Mouse (Mus musculus) embryonic facial prominence, embryonic 11.5 days (tissue): ENCODE results near the gene Bad. TPM values are rescaled to one million over a fixed set of nuclear protein-coding genes. Genes with fewer than 3 reads are reported as not detected.

ENCODE experiments used
- ATAC-seq: fragments of 200-750 bp; cut with Nextera tagmentation; replicated peaks from 2 replicates; pipeline ENCODE4 v1.8.0; 2017; ENCODE audit warnings: low read depth; ENCODE audit not compliant: insufficient number of reproducible peaks, low FRiP score, low TSS enrichment
- DNase-seq: peaks from one replicate; pipeline ENCODE4 v3.0.0-alpha.2; 2015; ENCODE audit warnings: low spot score
- H3K27ac ChIP-seq: fragments of 300-500 bp; sonication (generic); replicated peaks from 2 replicates; pipeline ENCODE4 v1.5.1; 2014; ENCODE audit warnings: mild to moderate bottlenecking, low read depth, low read length, control low read depth
- H3K27me3 ChIP-seq: fragments of 300-500 bp; sonication (generic); 2 replicates; pipeline ENCODE4 v1.6.1; 2014; ENCODE audit warnings: mild to moderate bottlenecking, low read length, moderate library complexity, mixed read lengths; ENCODE audit not compliant: control insufficient read depth, insufficient read depth
- H3K36me3 ChIP-seq: fragments of 300-500 bp; sonication (generic); replicated peaks from 2 replicates; pipeline ENCODE4 v1.6.1; 2014; ENCODE audit warnings: low read depth, mild to moderate bottlenecking, low read length, moderate library complexity, mixed read lengths; ENCODE audit not compliant: control insufficient read depth, insufficient read depth
- H3K4me1 ChIP-seq: fragments of 300-500 bp; sonication (generic); 2 replicates; pipeline ENCODE4 v1.6.1; 2014; ENCODE audit warnings: low read length, mixed read lengths; ENCODE audit not compliant: control insufficient read depth, insufficient read depth
- H3K4me2 ChIP-seq: fragments of 300-500 bp; sonication (generic); 2 replicates; pipeline ENCODE4 v1.6.1; 2014; ENCODE audit warnings: low read depth, mild to moderate bottlenecking, control low read depth, low read length, moderate library complexity
- H3K4me3 ChIP-seq: fragments of 300-500 bp; sonication (generic); 2 replicates; pipeline ENCODE4 v1.5.1; 2014; ENCODE audit warnings: low read depth, low read length, control low read depth
- H3K9ac ChIP-seq: fragments of 300-500 bp; sonication (generic); replicated peaks from 2 replicates; pipeline ENCODE4 v1.6.1; 2014; ENCODE audit warnings: mild to moderate bottlenecking, control low read depth, low read length
- H3K9me3 ChIP-seq: fragments of 300-500 bp; sonication (generic); replicated peaks from 2 replicates; pipeline ENCODE4 v1.6.1; 2016; ENCODE audit warnings: mild to moderate bottlenecking, low read length, inconsistent platforms, mixed read lengths; ENCODE audit not compliant: control insufficient read depth
- WGBS: fragments of 180-500 bp; shearing (Covaris S2); extraction: QIAGEN DNeasy Blood & Tissue Kit; methylation state at CpG from one replicate; pipeline ENCODE4 v1.1.7; 2014; 5-methylcytosine and 5-hydroxymethylcytosine counted together
- polyA plus RNA-seq: library from polyadenylated mRNA; unstranded; fragments of >200 nt; fragmentation: Nextera tagmentation; extraction: Ambion mirVana; gene quantifications from 2 replicates; pipeline ENCODE4 v1.2.1, GENCODE M21; 2014

The Bad gene
- polyA plus RNA-seq, 1 experiment from 2014 or later: 60.7 TPM

DNA sequence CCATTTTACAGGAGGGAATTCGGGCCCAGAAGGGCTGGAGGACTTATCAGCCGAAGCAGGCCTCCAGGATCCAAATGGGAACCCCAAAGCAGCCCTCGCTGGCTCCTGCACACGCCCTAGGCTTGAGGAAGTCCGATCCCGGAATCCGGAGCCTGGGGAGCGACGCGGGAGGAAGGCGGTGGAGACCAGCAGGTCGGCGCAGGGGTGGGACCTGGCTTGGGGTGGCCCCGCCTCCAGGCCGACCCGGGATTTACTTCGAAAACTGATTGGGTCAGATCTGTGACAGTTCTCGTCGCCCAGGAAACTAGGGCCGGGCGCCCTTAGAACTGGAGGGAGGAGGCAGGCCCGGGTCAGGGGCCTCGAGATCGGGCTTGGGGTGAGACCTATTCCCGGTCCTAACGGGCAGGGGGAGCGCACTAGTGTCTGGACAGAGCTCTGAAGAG lies 609 bp downstream of the Bad start, which contains the start of gene Gpr137:
Gene Gpr137, minus strand, starts transcription at position 232 of the 443 bp plus-strand sequence.
- H3K9me3 ChIP-seq: no peaks in the 10 kb centered on the region
- peak; percentile 76 for ATAC-seq

DNA sequence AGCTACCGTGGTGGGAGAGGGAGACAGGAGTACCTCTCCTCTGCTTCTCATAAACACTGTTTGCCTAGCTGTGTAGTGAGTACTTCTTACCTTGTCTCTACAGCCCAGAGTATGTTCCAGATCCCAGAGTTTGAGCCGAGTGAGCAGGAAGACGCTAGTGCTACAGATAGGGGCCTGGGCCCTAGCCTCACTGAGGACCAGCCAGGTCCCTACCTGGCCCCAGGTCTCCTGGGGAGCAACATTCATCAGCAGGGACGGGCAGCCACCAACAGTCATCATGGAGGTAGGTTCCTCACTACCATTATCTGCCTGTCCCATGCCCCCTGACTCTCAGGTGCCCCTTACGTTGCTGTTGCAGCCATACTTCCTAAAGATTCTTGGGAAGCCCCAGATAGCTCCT lies 1.1 kb downstream of the Bad start:
- H3K27ac ChIP-seq: peak overlapping the region; percentile 91; the same call in 1 of the 2 replicates
- H3K36me3 ChIP-seq: no peaks in the 10 kb centered on the region
- ATAC-seq (no peak), DNase-seq (no peak)
- H3K4me1 ChIP-seq: no peaks in the 10 kb centered on the region
- peak overlapping the region; percentile 80 for H3K4me3 ChIP-seq
- no peaks in the 10 kb centered on the region for H3K9me3 ChIP-seq
- H3K4me2 ChIP-seq: peak overlapping the region; percentile 98
- H3K27me3 ChIP-seq: no peaks in the 10 kb centered on the region
- WGBS: 22% methylated on average over 5 of the region's 5 CpGs
- H3K9ac ChIP-seq: peak overlapping the region; percentile 93

More for the DNA sequence above, 609 bp downstream of the Bad start, which contains the start of gene Gpr137:
- DNase-seq: peak; percentile 91
- WGBS: under 1% methylated on average over 27 of the region's 27 CpGs
- no peaks in the 10 kb centered on the region for H3K27me3 ChIP-seq
- H3K4me3 ChIP-seq: peak within 1 kb of the TSS; percentile 80
- H3K9ac ChIP-seq: peak within 1 kb of the TSS; percentile 93
- peak within 1 kb of the TSS; percentile 98 for H3K4me2 ChIP-seq
- H3K27ac ChIP-seq: peak within 1 kb of the TSS; percentile 91
- H3K4me1 ChIP-seq: no peaks in the 10 kb centered on the region
- H3K36me3 ChIP-seq: no peaks in the 10 kb centered on the region

DNA sequence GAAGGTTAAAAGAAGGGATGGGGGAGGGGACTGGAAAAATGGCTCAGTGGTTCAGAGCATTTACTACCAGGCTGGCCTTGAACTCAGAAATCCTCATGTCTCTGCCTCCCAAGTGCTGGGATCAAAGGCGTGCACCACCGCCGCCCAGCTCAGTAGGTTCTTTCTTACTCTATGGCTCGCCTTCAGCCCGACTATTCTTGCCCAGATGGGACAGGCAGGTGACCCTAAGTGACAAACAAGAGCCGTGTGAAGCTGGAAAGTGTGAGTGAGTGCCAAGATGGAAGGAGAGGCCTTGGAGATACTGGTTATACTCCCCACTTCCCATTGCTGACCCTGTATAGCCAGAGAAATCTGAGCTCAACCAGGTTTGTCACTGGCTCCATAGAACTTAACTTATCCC lies 2.0 kb downstream of the Bad start:
- H3K9ac ChIP-seq: no peak overlapping the region
- H3K27ac ChIP-seq: no peak overlapping the region
- ATAC-seq (no peak), DNase-seq (no peak)
- H3K4me2 ChIP-seq: no peak overlapping the region
- H3K36me3 ChIP-seq: no peaks in the 10 kb centered on the region
- H3K9me3 ChIP-seq: no peaks in the 10 kb centered on the region
- H3K4me3 ChIP-seq: no peak overlapping the region
- WGBS: 88% methylated on average over 6 of the region's 6 CpGs
- no peaks in the 10 kb centered on the region for H3K4me1 ChIP-seq
- no peaks in the 10 kb centered on the region for H3K27me3 ChIP-seq

DNA sequence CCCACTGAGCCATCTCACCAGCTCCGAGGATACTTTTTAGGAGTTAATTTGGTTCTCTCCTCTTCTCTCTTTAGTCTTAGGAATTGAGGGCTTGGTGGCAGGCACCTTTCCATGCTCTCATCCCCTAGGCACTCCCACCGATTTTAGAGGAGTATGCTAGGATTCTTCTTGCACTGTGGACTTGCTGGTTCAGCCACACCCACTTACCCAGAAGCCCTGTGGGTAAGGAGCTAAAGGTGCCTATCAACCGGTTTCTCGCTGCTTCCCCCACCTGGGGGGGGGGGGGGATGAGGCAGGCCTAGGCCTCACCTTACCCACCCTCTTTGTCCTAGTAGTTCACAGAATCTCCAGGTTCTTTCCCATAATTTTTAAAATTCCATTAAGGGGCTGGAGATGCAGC lies 6.1 kb downstream of the Bad start:
- WGBS: 43% methylated on average over 4 of the region's 4 CpGs
- Histone ChIP-seq H3K27ac (no peak overlapping the region), H3K4me1 (peaks cover 5% of the 10 kb centered on the region), H3K9me3 (no peaks in the 10 kb centered on the region), H3K27me3 (no peaks in the 10 kb centered on the region), H3K36me3 (no peaks in the 10 kb centered on the region), H3K4me3 (no peak overlapping the region), H3K9ac (no peak overlapping the region), H3K4me2 (no peak overlapping the region)
- DNase-seq (no peak), ATAC-seq (no peak)

DNA sequence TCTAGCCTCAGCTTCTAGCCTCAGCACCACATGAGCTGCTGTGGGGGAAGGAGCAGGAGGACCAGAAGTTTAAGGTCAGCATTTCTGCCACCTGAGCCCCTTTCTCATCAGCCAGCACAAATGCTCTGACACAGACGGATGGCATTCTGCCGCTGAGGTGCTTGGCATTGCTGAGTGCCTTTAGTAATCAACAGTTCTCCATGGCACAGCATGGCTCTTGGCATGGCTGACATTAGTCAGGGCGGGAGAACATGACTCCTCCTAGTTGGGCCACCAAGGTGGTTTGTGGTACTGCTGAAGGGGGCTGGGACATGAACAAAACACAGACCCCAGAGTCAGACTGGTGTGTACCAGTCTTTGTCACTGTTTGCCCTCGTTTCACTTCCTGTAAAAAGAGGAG lies 6.5 kb downstream of the Bad start:
- Histone ChIP-seq H3K9ac (no peak overlapping the region), H3K27me3 (no peaks in the 10 kb centered on the region), H3K9me3 (no peaks in the 10 kb centered on the region), H3K27ac (no peak overlapping the region), H3K4me1 (peaks cover 6% of the 10 kb centered on the region), H3K4me3 (no peak overlapping the region), H3K4me2 (no peak overlapping the region), H3K36me3 (no peaks in the 10 kb centered on the region)
- DNase-seq (no peak), ATAC-seq (no peak)
- WGBS: 83% methylated on average over 4 of the region's 4 CpGs

DNA sequence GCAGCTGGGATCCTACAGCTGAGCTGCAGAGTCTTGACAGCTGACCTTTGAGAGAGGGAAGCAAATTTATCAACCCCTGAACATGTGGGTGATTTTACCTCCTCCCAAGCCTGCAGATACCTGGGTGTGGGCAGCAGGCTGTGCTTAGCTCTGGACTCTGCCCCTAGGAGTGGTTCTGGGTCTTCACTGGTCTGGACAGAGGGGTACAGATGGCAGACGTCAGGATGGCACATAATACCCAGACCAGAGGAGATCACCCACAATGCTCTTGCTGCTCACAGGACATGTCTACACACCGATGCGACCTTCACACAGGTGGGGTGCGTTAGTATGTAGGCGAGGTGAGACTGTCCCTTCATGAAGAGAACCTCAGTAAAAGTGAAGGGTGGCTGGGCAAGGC lies 7.9 kb downstream of the Bad start:
- WGBS: 90% methylated on average over 5 of the region's 5 CpGs
- peaks cover 6% of the 10 kb centered on the region for H3K4me1 ChIP-seq
- no peaks in the 10 kb centered on the region for H3K27me3 ChIP-seq
- H3K36me3 ChIP-seq: no peaks in the 10 kb centered on the region
- DNase-seq (no peak), ATAC-seq (no peak)
- H3K9ac ChIP-seq: no peak overlapping the region
- no peak overlapping the region for H3K4me2 ChIP-seq
- no peak overlapping the region for H3K27ac ChIP-seq
- no peak overlapping the region for H3K4me3 ChIP-seq
- no peaks in the 10 kb centered on the region for H3K9me3 ChIP-seq

DNA sequence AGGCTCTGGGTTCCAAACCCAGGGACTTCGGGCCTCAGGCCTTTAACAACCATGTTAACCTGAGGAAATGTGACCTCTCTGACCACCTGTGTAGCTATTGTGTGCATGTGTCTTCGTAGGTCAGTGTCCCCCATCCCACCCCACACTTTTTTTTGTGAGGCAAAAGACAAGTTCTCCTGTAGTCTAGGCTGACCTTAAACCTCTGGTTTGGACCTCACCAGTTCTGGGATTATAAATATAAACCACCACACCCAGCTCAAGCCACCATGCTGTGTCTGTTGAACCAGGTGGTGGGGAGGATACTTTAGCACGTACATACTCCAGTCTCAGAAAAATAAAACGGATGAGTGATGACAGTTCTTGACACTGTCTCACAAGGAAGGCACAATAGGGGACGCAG lies 8.3 kb downstream of the Bad start:
- peaks cover 6% of the 10 kb centered on the region for H3K4me1 ChIP-seq
- H3K4me2 ChIP-seq: peak overlapping the region; percentile 94
- WGBS: 56% methylated on average over 5 of the region's 5 CpGs
- H3K27me3 ChIP-seq: no peaks in the 10 kb centered on the region
- DNase-seq (no peak), ATAC-seq (no peak)
- H3K27ac ChIP-seq: 0 out of 2 replicates have a peak overlapping the region, but pooled peaks have one; percentile 64
- peak overlapping the region; percentile 44; the same call in 1 of the 2 replicates for H3K4me3 ChIP-seq
- no peaks in the 10 kb centered on the region for H3K9me3 ChIP-seq
- no peaks in the 10 kb centered on the region for H3K36me3 ChIP-seq
- peak overlapping the region; percentile 74 for H3K9ac ChIP-seq

DNA sequence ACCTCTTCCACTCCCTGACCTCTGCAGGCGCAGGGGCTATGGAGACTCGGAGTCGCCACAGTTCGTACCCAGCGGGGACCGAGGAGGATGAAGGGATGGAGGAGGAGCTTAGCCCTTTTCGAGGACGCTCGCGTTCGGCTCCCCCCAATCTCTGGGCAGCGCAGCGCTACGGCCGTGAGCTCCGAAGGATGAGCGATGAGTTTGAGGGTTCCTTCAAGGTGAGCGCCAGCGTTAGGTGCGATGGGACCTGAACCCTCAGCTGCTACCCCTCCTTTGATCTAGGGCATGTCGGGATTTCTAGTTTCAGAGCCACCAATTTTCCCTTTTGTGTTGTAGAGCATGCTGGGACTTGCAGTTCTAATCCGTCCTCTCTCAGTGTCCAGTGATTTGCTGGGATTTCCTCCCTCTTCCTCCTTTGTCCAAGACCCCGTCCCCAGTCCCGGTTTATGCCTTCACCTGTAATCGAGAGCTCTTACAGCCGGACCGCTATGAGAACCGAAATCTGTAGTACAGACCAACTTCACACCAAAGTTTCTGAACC lies 9.0 kb downstream of the Bad start:
- peak overlapping the region; percentile 94 for H3K4me2 ChIP-seq
- H3K27ac ChIP-seq: peak overlapping the region; percentile 91
- H3K9ac ChIP-seq: peak overlapping the region; percentile 74
- peaks cover 2% of the 10 kb centered on the region for H3K36me3 ChIP-seq
- peak overlapping the region; percentile 44 for H3K4me3 ChIP-seq
- H3K9me3 ChIP-seq: no peaks in the 10 kb centered on the region
- WGBS: under 1% methylated on average over 28 of the region's 28 CpGs
- peaks cover 6% of the 10 kb centered on the region for H3K4me1 ChIP-seq
- DNase-seq (peak; percentile 80), ATAC-seq (peak; percentile 55)
- no peaks in the 10 kb centered on the region for H3K27me3 ChIP-seq
